Mouse (Mus musculus) stomach, embryonic 16.5 days (tissue): ENCODE data around the gene Faim. TPM values are rescaled to one million over a fixed set of nuclear protein-coding genes. Genes with fewer than 3 reads are reported as not detected.
A peak's percentile ranks its signal among the peaks of the same experiment; 100 is the strongest.

Experiments used
- ATAC-seq: fragments of 200-750 bp; cut with Nextera tagmentation; 2 replicates; pipeline ENCODE4 v1.8.0; 2017; ENCODE audit warnings: moderate number of reproducible peaks, moderate TSS enrichment; ENCODE audit not compliant: insufficient read depth, low FRiP score
- H3K27ac ChIP-seq: fragments of 300-500 bp; sonication (generic); 2 replicates; pipeline ENCODE4 v1.5.1; 2014; ENCODE audit warnings: low read length
- H3K27me3 ChIP-seq: fragments of 300-500 bp; sonication (generic); 2 replicates; pipeline ENCODE4 v1.6.1; 2014; ENCODE audit warnings: low read length, control low read depth, mixed read lengths; ENCODE audit not compliant: control insufficient read depth, insufficient read depth
- H3K36me3 ChIP-seq: fragments of 300-500 bp; sonication (generic); 2 replicates; pipeline ENCODE4 v1.6.1; 2014; ENCODE audit warnings: low read length; ENCODE audit not compliant: control insufficient read depth, insufficient read depth
- H3K4me1 ChIP-seq: fragments of 300-500 bp; sonication (generic); 2 replicates; pipeline ENCODE4 v1.6.1; 2014; ENCODE audit warnings: low read length, control low read depth, mixed read lengths; ENCODE audit not compliant: control insufficient read depth, insufficient read depth
- H3K4me2 ChIP-seq: fragments of 300-500 bp; sonication (generic); 2 replicates; pipeline ENCODE4 v1.6.1; 2014; ENCODE audit warnings: low read depth, low read length, mixed read lengths
- H3K4me3 ChIP-seq: fragments of 300-500 bp; sonication (generic); replicated peaks from 2 replicates; pipeline ENCODE4 v1.5.1; 2014; ENCODE audit warnings: mild to moderate bottlenecking, low read length
- H3K9ac ChIP-seq: fragments of 300-500 bp; sonication (generic); 2 replicates; pipeline ENCODE4 v1.6.1; 2014; ENCODE audit warnings: low read length
- H3K9me3 ChIP-seq: fragments of 300-500 bp; sonication (generic); replicated peaks from 2 replicates; pipeline ENCODE4 v1.6.1; 2016; ENCODE audit warnings: low read length, control low read depth; ENCODE audit not compliant: control insufficient read depth
- WGBS: fragments of 180-500 bp; shearing (Covaris S2); extraction: QIAGEN DNeasy Blood & Tissue Kit; methylation state at CpG from one replicate; pipeline ENCODE4 v1.1.7; 2014; 5-methylcytosine and 5-hydroxymethylcytosine counted together
- polyA plus RNA-seq: library from polyadenylated mRNA; unstranded; fragments of >200 nt; fragmentation: Nextera tagmentation; extraction: Ambion mirVana; gene quantifications from 2 replicates; pipeline ENCODE4 v1.2.1, GENCODE M21; 2015

Faim gene
- polyA plus RNA-seq, 1 experiment from 2014 or later, result 37.9 TPM

GRCm38 (mm10) chr9:98994103-98994502 lies 7.9 kb downstream of the Faim start:
- no peaks in the 10 kb centered on the region for H3K9me3 ChIP-seq
- no peak overlapping the region for H3K4me2 ChIP-seq
- no peaks in the 10 kb centered on the region for H3K4me1 ChIP-seq
- 81% methylated on average over 4 of the region's 4 CpGs for WGBS
- ATAC-seq, result no peak
- no peak overlapping the region for H3K27ac ChIP-seq
- no peak overlapping the region for H3K9ac ChIP-seq
- H3K36me3 ChIP-seq, result no peaks in the 10 kb centered on the region
- no peak overlapping the region for H3K4me3 ChIP-seq
- no peaks in the 10 kb centered on the region for H3K27me3 ChIP-seq

- Histone ChIP-seq H3K4me2 (no peak overlapping the region), H3K27me3 (no peaks in the 10 kb centered on the region), H3K9me3 (no peaks in the 10 kb centered on the region), H3K4me1 (no peaks in the 10 kb centered on the region), H3K27ac (no peak overlapping the region), H3K9ac (no peak overlapping the region), H3K36me3 (no peaks in the 10 kb centered on the region), H3K4me3 (no peak overlapping the region)
- ATAC-seq, result no peak
- 74% methylated on average over 9 of the region's 9 CpGs for WGBS
These were observed 13.7 kb downstream of the Faim start for GRCm38 (mm10) chr9:98999881-99000339.

DNA sequence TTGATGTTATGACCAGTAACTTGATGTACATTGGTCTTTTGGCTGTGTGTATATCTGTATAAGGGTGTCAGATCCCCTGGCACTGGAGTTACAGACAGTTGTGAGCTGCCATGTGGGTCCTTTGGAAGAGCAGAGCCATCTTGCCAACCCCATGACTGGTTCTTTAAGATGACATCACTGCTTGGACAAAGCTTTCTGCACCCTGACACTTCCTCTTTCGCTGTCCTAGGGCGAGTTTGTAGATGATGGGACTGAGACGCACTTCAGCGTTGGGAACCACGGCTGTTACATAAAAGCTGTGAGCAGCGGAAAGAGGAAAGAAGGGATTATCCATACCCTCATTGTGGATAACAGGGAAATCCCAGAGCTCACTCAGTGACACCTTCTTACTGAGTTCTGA lies 15.2 kb downstream of the Faim start:
- 0 out of 2 replicates have a peak, but pooled peaks cover 3% of the 10 kb centered on the region for H3K36me3 ChIP-seq
- no peaks in the 10 kb centered on the region for H3K27me3 ChIP-seq
- H3K9me3 ChIP-seq, result no peaks in the 10 kb centered on the region
- no peaks in the 10 kb centered on the region for H3K4me1 ChIP-seq
- H3K27ac ChIP-seq, result no peak overlapping the region
- no peak overlapping the region for H3K4me3 ChIP-seq
- H3K4me2 ChIP-seq, result no peak overlapping the region
- H3K9ac ChIP-seq, result no peak overlapping the region
- 85% methylated on average over 6 of the region's 6 CpGs for WGBS
- no peak for ATAC-seq

DNA sequence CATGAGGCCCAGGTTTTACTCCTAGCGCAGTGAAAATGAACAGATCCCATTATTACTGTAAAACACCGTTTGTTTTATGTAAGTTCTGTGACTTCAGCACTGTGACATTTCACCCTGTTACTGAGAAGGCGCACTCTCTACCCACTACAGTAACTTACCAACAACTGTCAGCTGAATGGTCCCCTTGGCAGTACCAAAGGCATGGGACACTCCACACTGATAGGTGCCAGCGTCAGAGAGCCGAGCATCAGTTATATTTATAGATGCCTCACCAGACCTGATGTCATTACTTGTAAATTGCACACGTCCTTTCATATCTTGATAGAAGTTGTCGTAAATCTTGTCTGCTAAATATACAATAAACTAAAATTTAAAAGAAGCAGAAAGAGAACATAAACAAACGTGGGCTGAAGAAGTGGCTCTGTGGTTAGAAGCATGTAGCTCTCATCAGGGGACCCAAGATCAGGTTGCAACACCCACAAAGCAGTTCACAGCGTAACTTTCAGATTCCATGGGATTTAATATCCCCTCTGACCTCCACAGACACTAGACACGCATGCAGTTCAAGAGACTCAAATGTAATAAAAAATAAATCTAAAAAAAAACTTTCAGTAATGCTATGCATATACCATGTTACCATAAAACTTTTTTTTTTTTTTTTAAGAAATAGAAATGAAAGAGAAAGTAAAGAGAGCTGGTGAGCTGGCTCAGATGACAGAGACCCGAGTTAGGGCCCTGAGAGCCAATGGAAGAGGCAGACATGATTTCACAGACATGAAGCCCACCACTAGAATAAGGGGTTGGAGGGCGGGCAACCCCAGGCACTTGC lies 23.1 kb downstream of the Faim start:
- H3K4me1 ChIP-seq, result no peaks in the 10 kb centered on the region
- H3K9ac ChIP-seq, result no peak overlapping the region
- H3K4me2 ChIP-seq, result no peak overlapping the region
- H3K27ac ChIP-seq, result no peak overlapping the region
- H3K36me3 ChIP-seq, result 0 out of 2 replicates have a peak, but pooled peaks cover 3% of the 10 kb centered on the region
- no peak for ATAC-seq
- no peak overlapping the region for H3K4me3 ChIP-seq
- no peaks in the 10 kb centered on the region for H3K9me3 ChIP-seq
- WGBS, result 70% methylated on average over 12 of the region's 12 CpGs
- H3K27me3 ChIP-seq, result no peaks in the 10 kb centered on the region

DNA sequence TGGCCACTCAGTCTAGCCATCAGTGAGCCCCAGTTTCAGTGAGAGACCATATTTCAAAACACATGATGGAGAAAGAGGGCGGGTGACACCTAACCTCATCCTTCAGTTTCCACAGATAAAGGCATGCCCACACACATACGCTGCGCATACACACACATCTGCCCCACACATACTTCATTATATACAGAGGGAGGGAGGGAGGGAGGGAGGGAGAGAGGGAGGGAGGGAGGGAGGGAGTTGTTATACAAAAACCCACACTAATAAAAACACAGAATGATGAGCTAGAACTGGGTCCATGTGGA lies 23.7 kb downstream of the Faim start:
- Histone ChIP-seq H3K36me3 (0 out of 2 replicates have a peak, but pooled peaks cover 3% of the 10 kb centered on the region), H3K9ac (no peak overlapping the region), H3K4me1 (no peaks in the 10 kb centered on the region), H3K9me3 (no peaks in the 10 kb centered on the region), H3K4me2 (no peak overlapping the region), H3K4me3 (no peak overlapping the region), H3K27ac (no peak overlapping the region), H3K27me3 (no peaks in the 10 kb centered on the region)
- 96% methylated on average over 3 of the region's 3 CpGs for WGBS
- ATAC-seq, result no peak

DNA sequence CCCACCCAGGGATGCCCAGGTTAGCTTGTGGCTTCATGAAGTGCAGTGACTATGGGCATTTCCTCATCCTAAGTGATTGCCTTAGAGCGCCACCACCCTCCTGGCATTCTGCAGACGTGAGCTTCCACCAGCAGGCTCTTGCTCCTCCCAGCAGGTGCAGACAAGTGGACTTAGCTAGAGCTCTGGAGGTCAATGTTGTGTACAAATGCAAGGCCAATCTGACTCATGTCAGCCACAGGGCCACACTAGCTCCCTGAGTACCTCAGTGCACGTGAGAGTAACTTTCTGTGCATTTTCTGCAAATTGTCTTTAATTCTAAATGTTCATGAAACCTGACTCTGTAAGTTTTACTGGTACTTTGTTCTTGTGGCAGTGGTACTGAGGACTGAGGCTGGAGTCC lies 30.1 kb downstream of the Faim start:
- Histone ChIP-seq H3K4me1 (no peaks in the 10 kb centered on the region), H3K9ac (no peak overlapping the region), H3K9me3 (no peaks in the 10 kb centered on the region), H3K4me3 (no peak overlapping the region), H3K27ac (no peak overlapping the region), H3K36me3 (no peaks in the 10 kb centered on the region), H3K4me2 (no peak overlapping the region), H3K27me3 (no peaks in the 10 kb centered on the region)
- ATAC-seq, result no peak
- WGBS, result 66% methylated on average over 3 of the region's 3 CpGs

GRCm38 (mm10) chr9:99016759-99017158 lies 30.6 kb downstream of the Faim start:
- H3K9me3 ChIP-seq, result no peaks in the 10 kb centered on the region
- no peak overlapping the region for H3K27ac ChIP-seq
- H3K4me3 ChIP-seq, result no peak overlapping the region
- no peaks in the 10 kb centered on the region for H3K4me1 ChIP-seq
- peak; percentile 40; the same call in 1 of the 2 replicates for ATAC-seq
- no peaks in the 10 kb centered on the region for H3K36me3 ChIP-seq
- no peak overlapping the region for H3K9ac ChIP-seq
- no peak overlapping the region for H3K4me2 ChIP-seq
- 46% methylated on average over 3 of the region's 3 CpGs for WGBS
- no peaks in the 10 kb centered on the region for H3K27me3 ChIP-seq

GRCm38 (mm10) chr9:99017679-99018078 lies 31.5 kb downstream of the Faim start:
- Histone ChIP-seq H3K4me3 (no peak overlapping the region), H3K4me2 (no peak overlapping the region), H3K4me1 (no peaks in the 10 kb centered on the region), H3K27me3 (no peaks in the 10 kb centered on the region), H3K9ac (no peak overlapping the region), H3K36me3 (no peaks in the 10 kb centered on the region), H3K27ac (no peak overlapping the region), H3K9me3 (no peaks in the 10 kb centered on the region)
- no peak for ATAC-seq
- 75% methylated on average over 6 of the region's 6 CpGs for WGBS

- Histone ChIP-seq H3K9me3 (no peaks in the 10 kb centered on the region), H3K27me3 (no peaks in the 10 kb centered on the region), H3K4me1 (no peaks in the 10 kb centered on the region), H3K9ac (no peak overlapping the region), H3K4me2 (no peak overlapping the region), H3K36me3 (no peaks in the 10 kb centered on the region), H3K4me3 (no peak overlapping the region), H3K27ac (no peak overlapping the region)
- ATAC-seq, result no peak
- WGBS, result 62% methylated on average over 5 of the region's 5 CpGs
These were observed 35.0 kb downstream of the Faim start for GRCm38 (mm10) chr9:99021166-99021565.
